Mouse (Mus musculus): ENCODE results near the gene Tep1. TPM values are rescaled to one million over a fixed set of nuclear protein-coding genes. Genes with fewer than 3 reads are reported as not detected.

Tep1 gene
- polyA plus RNA-seq, 1 experiment from 2014 or later = 10.4 TPM

Other genes with a start within 250 kb of the Tep1 start
- not detected in 2 replicates for gene Olfr745, start 231.2 kb downstream of the Tep1 start, polyA plus RNA-seq (2015; fragmentation: Nextera tagmentation; extraction: Ambion mirVana)
- not detected in 2 replicates for gene Olfr746, start 223.5 kb downstream of the Tep1 start, polyA plus RNA-seq (2015; fragmentation: Nextera tagmentation; extraction: Ambion mirVana)
- gene Olfr747, start 177.4 kb downstream of the Tep1 start, polyA plus RNA-seq (2015; fragmentation: Nextera tagmentation; extraction: Ambion mirVana) = not detected in 2 replicates
- gene Olfr748, start 163.2 kb downstream of the Tep1 start, polyA plus RNA-seq (2015; fragmentation: Nextera tagmentation; extraction: Ambion mirVana) = not detected in 2 replicates
- not detected in 2 replicates for gene Olfr749, start 125.5 kb downstream of the Tep1 start, polyA plus RNA-seq (2015; fragmentation: Nextera tagmentation; extraction: Ambion mirVana)
- gene Ttc5, start 85.0 kb downstream of the Tep1 start, polyA plus RNA-seq (2015; fragmentation: Nextera tagmentation; extraction: Ambion mirVana) = 60.5 and 61.8 TPM in 2 replicates
- not detected in 2 replicates for gene Ccnb1ip1, start 62.8 kb downstream of the Tep1 start, polyA plus RNA-seq (2015; fragmentation: Nextera tagmentation; extraction: Ambion mirVana)
- 57.1 and 59.2 TPM in 2 replicates for gene Parp2, start 62.7 kb downstream of the Tep1 start, polyA plus RNA-seq (2015; fragmentation: Nextera tagmentation; extraction: Ambion mirVana)
- gene Klhl33, start 26.9 kb upstream of the Tep1 start, polyA plus RNA-seq (2015; fragmentation: Nextera tagmentation; extraction: Ambion mirVana) = 0.23 and 0.29 TPM in 2 replicates
- gene Osgep, start 54.3 kb upstream of the Tep1 start, polyA plus RNA-seq (2015; fragmentation: Nextera tagmentation; extraction: Ambion mirVana) = 134 and 136 TPM in 2 replicates
- 236 and 265 TPM in 2 replicates for gene Apex1, start 54.4 kb upstream of the Tep1 start, polyA plus RNA-seq (2015; fragmentation: Nextera tagmentation; extraction: Ambion mirVana)
- gene Pip4p1, start 60.3 kb upstream of the Tep1 start, polyA plus RNA-seq (2015; fragmentation: Nextera tagmentation; extraction: Ambion mirVana) = 65.5 and 67.5 TPM in 2 replicates
- gene Pnp, start 60.5 kb upstream of the Tep1 start, polyA plus RNA-seq (2015; fragmentation: Nextera tagmentation; extraction: Ambion mirVana) = 96.6 and 99.1 TPM in 2 replicates
- gene Gm49342, start 74.0 kb upstream of the Tep1 start, polyA plus RNA-seq (2015; fragmentation: Nextera tagmentation; extraction: Ambion mirVana) = not detected in 2 replicates
- gene Pnp2, start 85.4 kb upstream of the Tep1 start, polyA plus RNA-seq (2015; fragmentation: Nextera tagmentation; extraction: Ambion mirVana) = 2.6 and 3.0 TPM in 2 replicates
- 0.33 and 0.43 TPM in 2 replicates for gene Rnase10, start 137.2 kb upstream of the Tep1 start, polyA plus RNA-seq (2015; fragmentation: Nextera tagmentation; extraction: Ambion mirVana)
- gene Rnase9, start 171.3 kb upstream of the Tep1 start, polyA plus RNA-seq (2015; fragmentation: Nextera tagmentation; extraction: Ambion mirVana) = not detected in 2 replicates
- gene Rnase11, start 179.6 kb upstream of the Tep1 start, polyA plus RNA-seq (2015; fragmentation: Nextera tagmentation; extraction: Ambion mirVana) = not detected in 2 replicates
- gene Rnase12, start 187.1 kb upstream of the Tep1 start, polyA plus RNA-seq (2015; fragmentation: Nextera tagmentation; extraction: Ambion mirVana) = 0.48 and 0.68 TPM in 2 replicates
- gene Olfr750, start 203.9 kb upstream of the Tep1 start, polyA plus RNA-seq (2015; fragmentation: Nextera tagmentation; extraction: Ambion mirVana) = not detected in 2 replicates
- 209 and 240 TPM in 2 replicates for gene Rnase4, start 220.5 kb upstream of the Tep1 start, polyA plus RNA-seq (2015; fragmentation: Nextera tagmentation; extraction: Ambion mirVana)
- gene Ang, start 220.6 kb upstream of the Tep1 start, polyA plus RNA-seq (2015; fragmentation: Nextera tagmentation; extraction: Ambion mirVana) = 51.6 and 73.0 TPM in 2 replicates
- not detected in 2 replicates for gene Eddm3b, start 243.9 kb upstream of the Tep1 start, polyA plus RNA-seq (2015; fragmentation: Nextera tagmentation; extraction: Ambion mirVana)

Data from intestine, embryonic 15.5 days (tissue).